Mouse (Mus musculus): ENCODE data around the gene Gm21900. TPM values are rescaled to one million over a fixed set of nuclear protein-coding genes. Genes with fewer than 3 reads are reported as not detected.
"Not testable (repeated sequence)": the region's sequence is repeated elsewhere in the genome, so short reads cannot be mapped to it uniquely, and the experiment has no call there.

Gene Gm21900
- polyA plus RNA-seq (2015; fragmentation: Nextera tagmentation; extraction: Ambion mirVana) = not detected in 2 replicates

DNA sequence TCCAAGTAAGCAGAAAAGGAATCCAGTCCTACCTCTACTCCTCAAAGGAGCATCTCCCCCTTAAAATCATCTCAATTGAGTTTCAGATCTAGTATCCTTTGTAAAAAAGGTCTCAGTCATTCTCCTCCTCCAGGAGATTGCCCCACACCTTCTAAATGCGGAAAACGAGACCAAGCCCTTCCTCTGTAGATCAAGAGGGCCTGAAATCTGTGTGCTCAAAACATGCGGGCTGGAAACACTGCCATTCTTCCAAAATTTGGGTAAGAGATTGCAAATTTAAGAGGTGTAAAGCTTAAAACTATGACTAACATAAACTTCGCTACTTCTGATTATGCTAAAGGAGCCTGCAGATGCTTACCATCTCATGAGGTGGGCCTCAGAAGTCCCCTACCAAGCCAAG, at the start of gene Gm21900:
TSS of gene Gm21900 (plus strand) at position 301 of the 400 bp plus-strand sequence.
- not testable (repeated sequence) for H3K27ac ChIP-seq (replicated peaks); H3K4me2 ChIP-seq; H3K36me3 ChIP-seq; H3K4me1 ChIP-seq (replicated peaks); H3K9ac ChIP-seq; H3K4me3 ChIP-seq; H3K9me3 ChIP-seq; ATAC-seq (ENCODE audit: low FRiP score, low read depth); H3K27me3 ChIP-seq
- 83% methylated on average over 4 of the region's 4 CpGs for WGBS

DNA sequence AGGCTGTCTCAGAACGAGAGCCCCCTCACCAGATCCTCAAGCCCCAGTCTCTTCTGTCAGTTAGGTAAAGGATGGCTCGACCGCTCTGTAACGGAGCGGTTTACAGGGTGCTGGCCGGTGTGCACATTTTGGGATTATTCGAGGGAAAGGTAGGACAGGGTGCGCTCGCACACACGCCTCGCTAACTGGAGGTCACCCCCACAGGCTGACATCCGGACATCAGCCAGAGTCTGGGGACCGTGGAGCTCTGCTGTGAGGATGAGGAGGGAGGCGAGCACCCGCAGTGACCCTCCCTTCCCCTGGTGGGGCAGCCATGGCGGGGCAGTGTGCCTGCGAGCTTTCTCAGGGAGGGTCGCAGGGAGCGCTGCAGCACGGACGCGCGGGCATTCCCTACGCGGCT, 27.4 kb downstream of the Gm21900 start:
- H3K9ac ChIP-seq; H3K36me3 ChIP-seq; H3K4me3 ChIP-seq; H3K9me3 ChIP-seq; ATAC-seq (ENCODE audit: low FRiP score, low read depth); H3K4me1 ChIP-seq (replicated peaks); H3K27ac ChIP-seq (replicated peaks); H3K27me3 ChIP-seq; H3K4me2 ChIP-seq: not testable (repeated sequence)
- WGBS = 50% methylated on average over 2 of the region's 25 CpGs

Other genes with a start within 250 kb of the Gm21900 start
- gene Gm28510, start 203.6 kb upstream of the Gm21900 start, polyA plus RNA-seq (2015; fragmentation: Nextera tagmentation; extraction: Ambion mirVana) = not detected in 2 replicates
- not detected in 2 replicates for gene Gm20737, start 80.3 kb upstream of the Gm21900 start, polyA plus RNA-seq (2015; fragmentation: Nextera tagmentation; extraction: Ambion mirVana)
- not detected in 2 replicates for gene Gm21775, start 62.9 kb upstream of the Gm21900 start, polyA plus RNA-seq (2015; fragmentation: Nextera tagmentation; extraction: Ambion mirVana)
- gene Gm20777, start 136.1 kb downstream of the Gm21900 start, polyA plus RNA-seq (2015; fragmentation: Nextera tagmentation; extraction: Ambion mirVana) = not detected in 2 replicates

Measured in hindbrain, embryonic 15.5 days (tissue).